Mouse (Mus musculus) liver, embryonic 14.5 days (tissue): Measurements from ENCODE around the gene Hcn3.

Source experiments
- CTCF ChIP-seq: IDR thresholded peaks from 2 replicates; pipeline ENCODE4 v1.5.1; 2016; ENCODE audit warnings: antibody characterized with exemption, low read depth, control low read depth
- EP300 ChIP-seq: IDR thresholded peaks from 2 replicates; pipeline ENCODE4 v1.6.1; 2016; ENCODE audit warnings: antibody characterized with exemption, low read depth

DNA sequence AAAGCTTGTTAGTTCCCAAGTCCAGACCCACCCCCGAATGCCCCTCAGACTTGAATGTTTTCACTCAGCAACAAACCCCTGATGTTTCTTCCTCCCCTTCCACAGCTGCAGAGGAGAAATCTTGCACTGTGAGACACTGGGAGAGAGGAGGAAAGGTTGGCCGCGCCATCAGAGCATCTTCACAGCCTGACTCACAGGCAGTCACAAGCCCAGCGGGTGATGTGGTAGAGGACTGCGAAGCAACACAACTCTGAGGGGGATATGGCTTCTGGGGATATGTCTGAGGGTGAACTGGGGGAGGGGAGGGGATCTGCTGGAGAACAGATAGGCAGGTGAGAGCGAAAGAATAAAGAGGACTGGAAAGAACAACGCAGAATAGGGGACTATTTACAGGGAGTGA, 1.3 kb downstream of the Hcn3 start:
- TF ChIP-seq CTCF (no peak), EP300 (no peak)
